Mouse (Mus musculus): ENCODE measurements at regions not wholly inside any gene's neighbourhood (a gene's known extent, or its start where the extent isn't known, plus 50 kb on each side); places are given as distances from the start of the nearest gene placed in this dataset.

DNA sequence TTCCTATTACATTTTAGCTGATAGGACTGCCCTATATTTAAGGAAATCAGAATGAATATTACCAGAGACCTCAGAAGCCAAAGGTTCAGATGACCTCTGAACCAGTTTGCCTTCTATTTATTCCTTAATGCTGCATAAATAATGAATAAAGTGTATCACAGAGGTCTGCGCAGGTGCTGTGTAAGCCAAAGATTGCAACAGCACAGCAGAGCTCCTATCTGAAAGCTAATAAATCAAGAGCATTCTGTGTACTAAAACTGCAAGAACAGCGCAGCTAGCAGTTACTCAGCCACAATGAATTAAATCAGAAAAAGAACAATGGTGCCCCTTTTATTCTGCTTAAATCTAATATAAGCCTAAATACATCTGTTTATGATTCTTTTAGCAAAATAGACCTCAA lies 1208.5 kb downstream of the Rapgef2 start:
- Histone ChIP-seq H3K9ac (no peak overlapping the region), H3K4me2 (replicated peaks) (no peak overlapping the region), H3K9me3 (no peaks in the 10 kb centered on the region), H3K27ac (no peak overlapping the region), H3K4me3 (replicated peaks) (no peak overlapping the region), H3K4me1 (replicated peaks) (no peaks in the 10 kb centered on the region), H3K36me3 (no peaks in the 10 kb centered on the region), H3K27me3 (replicated peaks) (no peaks in the 10 kb centered on the region)
- WGBS, result 39% methylated on average over 2 of the region's 2 CpGs
- peak; percentile 43; the same call in 1 of the 2 replicates for ATAC-seq

- no peak overlapping the region for H3K4me2 ChIP-seq (replicated peaks)
- no peak overlapping the region for H3K4me3 ChIP-seq (replicated peaks)
- no peak overlapping the region for H3K27ac ChIP-seq
- H3K9me3 ChIP-seq, result no peaks in the 10 kb centered on the region
- no peak for ATAC-seq
- no peaks in the 10 kb centered on the region for H3K4me1 ChIP-seq (replicated peaks)
- no peak overlapping the region for H3K9ac ChIP-seq
- H3K36me3 ChIP-seq, result no peaks in the 10 kb centered on the region
- no peaks in the 10 kb centered on the region for H3K27me3 ChIP-seq (replicated peaks)
- 50% methylated on average over 1 of the region's 1 CpGs for WGBS
Measured at GRCm38 (mm10) chr3:78077275-78077674, 1209.0 kb downstream of the Rapgef2 start.

- H3K9ac ChIP-seq, result no peak overlapping the region
- H3K36me3 ChIP-seq, result no peaks in the 10 kb centered on the region
- H3K4me3 ChIP-seq (replicated peaks), result no peak overlapping the region
- no peak overlapping the region for H3K4me2 ChIP-seq (replicated peaks)
- no peak for ATAC-seq
- H3K9me3 ChIP-seq, result no peaks in the 10 kb centered on the region
- H3K27ac ChIP-seq, result no peak overlapping the region
- no peaks in the 10 kb centered on the region for H3K4me1 ChIP-seq (replicated peaks)
- WGBS, result 14% methylated on average over 1 of the region's 1 CpGs
- no peaks in the 10 kb centered on the region for H3K27me3 ChIP-seq (replicated peaks)
Measured at GRCm38 (mm10) chr3:78073040-78073439, 1213.3 kb downstream of the Rapgef2 start.

GRCm38 (mm10) chr3:78067113-78067639 lies 1219.1 kb downstream of the Rapgef2 start:
- no peak for ATAC-seq
- no peaks in the 10 kb centered on the region for H3K27me3 ChIP-seq (replicated peaks)
- H3K4me1 ChIP-seq (replicated peaks), result no peaks in the 10 kb centered on the region
- no peak overlapping the region for H3K4me3 ChIP-seq (replicated peaks)
- no peak overlapping the region for H3K27ac ChIP-seq
- 57% methylated on average over 3 of the region's 3 CpGs for WGBS
- H3K9me3 ChIP-seq, result no peaks in the 10 kb centered on the region
- no peak overlapping the region for H3K9ac ChIP-seq
- no peaks in the 10 kb centered on the region for H3K36me3 ChIP-seq
- no peak overlapping the region for H3K4me2 ChIP-seq (replicated peaks)

DNA sequence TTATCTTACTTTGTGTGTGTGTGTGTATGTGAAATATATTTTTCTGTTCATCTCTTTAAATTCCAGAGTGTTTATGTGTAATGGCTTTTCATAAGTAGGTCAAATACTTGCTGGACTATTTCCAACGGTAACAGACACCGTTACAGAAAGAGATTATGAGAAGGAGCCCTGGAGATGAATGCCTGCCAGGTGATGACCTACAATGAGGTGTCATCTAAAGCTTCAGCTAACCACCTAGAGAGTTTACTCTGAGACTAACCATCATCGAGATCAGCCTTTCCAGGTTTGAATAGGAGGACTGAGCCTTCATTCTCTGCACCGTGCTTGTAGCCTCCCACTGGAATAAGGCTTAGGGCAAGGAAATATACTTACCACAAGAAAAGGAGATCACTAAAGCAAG lies 1220.0 kb downstream of the Rapgef2 start:
- no peaks in the 10 kb centered on the region for H3K36me3 ChIP-seq
- no peak for ATAC-seq
- no peaks in the 10 kb centered on the region for H3K4me1 ChIP-seq (replicated peaks)
- H3K27ac ChIP-seq, result no peak overlapping the region
- H3K9ac ChIP-seq, result no peak overlapping the region
- no peak overlapping the region for H3K4me2 ChIP-seq (replicated peaks)
- no peak overlapping the region for H3K4me3 ChIP-seq (replicated peaks)
- WGBS, result 75% methylated on average over 4 of the region's 4 CpGs
- H3K9me3 ChIP-seq, result no peaks in the 10 kb centered on the region
- no peaks in the 10 kb centered on the region for H3K27me3 ChIP-seq (replicated peaks)

GRCm38 (mm10) chr3:78062549-78062948 lies 1223.8 kb downstream of the Rapgef2 start:
- Histone ChIP-seq H3K36me3 (no peaks in the 10 kb centered on the region), H3K4me2 (replicated peaks) (no peak overlapping the region)
- no peak for ATAC-seq

DNA sequence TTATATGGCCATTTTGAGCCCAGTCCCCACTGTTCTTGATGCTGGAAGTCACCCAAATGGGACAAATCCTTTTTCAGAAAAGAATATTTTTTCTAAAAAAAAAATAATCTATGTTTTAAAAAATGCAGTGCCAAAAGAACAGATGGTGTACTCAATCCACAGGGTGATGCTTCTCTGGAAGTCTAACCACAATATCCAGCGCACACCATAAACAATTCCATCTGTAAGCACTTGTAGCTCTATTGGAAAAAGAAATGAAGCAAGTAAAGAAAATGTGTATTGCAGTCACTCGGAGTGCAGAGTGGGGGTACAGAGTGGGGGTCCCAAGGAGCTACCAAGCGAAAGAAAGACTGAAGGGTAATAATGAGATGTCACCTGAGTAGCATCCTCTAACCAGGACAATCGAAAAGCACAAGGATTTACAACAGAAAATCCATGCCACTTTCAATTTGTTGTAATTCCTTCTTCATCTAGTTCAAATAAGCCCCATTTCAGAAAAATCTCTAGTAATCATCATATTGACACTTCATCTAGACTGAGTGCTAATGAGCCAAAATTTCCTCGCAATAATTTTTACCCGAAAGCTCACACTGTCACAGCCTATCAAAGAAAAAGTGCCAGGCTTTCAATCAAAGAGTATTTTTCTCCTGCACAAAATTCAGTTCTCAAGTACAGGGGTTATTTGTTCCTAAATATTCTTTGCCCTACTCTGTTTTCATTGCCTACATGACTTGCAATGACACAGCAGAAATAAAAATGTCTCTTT lies 1226.3 kb downstream of the Rapgef2 start:
- H3K9me3 ChIP-seq, result no peaks in the 10 kb centered on the region
- H3K36me3 ChIP-seq, result no peaks in the 10 kb centered on the region
- no peaks in the 10 kb centered on the region for H3K27me3 ChIP-seq (replicated peaks)
- H3K4me3 ChIP-seq (replicated peaks), result no peak overlapping the region
- ATAC-seq, result no peak
- H3K9ac ChIP-seq, result no peak overlapping the region
- 82% methylated on average over 6 of the region's 6 CpGs for WGBS
- H3K4me1 ChIP-seq (replicated peaks), result no peaks in the 10 kb centered on the region
- no peak overlapping the region for H3K27ac ChIP-seq
- no peak overlapping the region for H3K4me2 ChIP-seq (replicated peaks)

More at GRCm38 (mm10) chr3:78062549-78062948, 1223.8 kb downstream of the Rapgef2 start:
- H3K4me1 ChIP-seq (replicated peaks), result no peaks in the 10 kb centered on the region
- no peak overlapping the region for H3K9ac ChIP-seq
- H3K9me3 ChIP-seq, result no peaks in the 10 kb centered on the region
- H3K27me3 ChIP-seq (replicated peaks), result no peaks in the 10 kb centered on the region
- H3K4me3 ChIP-seq (replicated peaks), result no peak overlapping the region
- 61% methylated on average over 3 of the region's 3 CpGs for WGBS
- H3K27ac ChIP-seq, result no peak overlapping the region
